Mouse (Mus musculus): ENCODE data around the gene Brd3.
"Not testable (repeated sequence)": the region's sequence is repeated elsewhere in the genome, so short reads cannot be mapped to it uniquely, and the experiment has no call there.

The Brd3 gene

DNA sequence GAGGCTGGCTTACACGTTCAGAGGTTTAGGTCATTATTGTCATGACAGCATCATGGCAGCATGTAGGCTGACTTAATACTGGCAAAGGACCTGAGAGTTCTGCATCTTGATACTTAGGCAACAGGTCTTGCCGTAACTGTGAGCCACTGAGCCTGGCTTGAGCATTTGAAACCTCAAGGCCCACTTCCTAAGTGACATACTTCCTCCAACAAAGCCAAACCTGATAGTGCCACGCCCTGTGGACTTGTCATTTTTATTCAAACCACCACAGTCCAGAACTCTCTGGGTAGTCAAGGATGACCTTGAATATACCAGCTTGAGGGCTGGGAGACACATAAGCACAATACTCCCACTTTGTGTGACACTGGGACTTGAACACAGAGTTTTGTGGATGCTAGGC, 5.4 kb upstream of the Brd3 start:
- no peak for DNase-seq (ENCODE audit: low read depth, low spot score)

DNA sequence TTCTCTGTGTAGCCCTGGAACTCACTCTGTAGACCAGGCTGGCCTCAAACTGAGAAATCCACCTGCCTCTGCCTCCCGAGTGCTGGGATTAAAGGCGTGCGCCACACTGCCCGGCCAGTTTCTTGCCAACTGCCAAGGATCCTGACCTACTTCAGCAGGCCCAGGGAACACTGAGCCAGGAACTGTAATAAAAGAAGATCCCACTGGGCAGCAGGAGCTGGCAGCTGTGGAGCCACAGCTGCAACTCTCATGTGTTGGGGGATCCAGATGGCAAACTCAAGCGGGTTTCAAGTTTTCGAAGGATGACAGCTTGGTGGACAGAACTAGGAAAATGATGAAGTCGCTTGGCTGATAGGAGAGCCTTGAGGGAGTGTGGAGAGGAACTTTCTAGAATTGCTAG, 3.2 kb upstream of the Brd3 start:
- DNase-seq (ENCODE audit: low read depth, low spot score) = no peak

DNA sequence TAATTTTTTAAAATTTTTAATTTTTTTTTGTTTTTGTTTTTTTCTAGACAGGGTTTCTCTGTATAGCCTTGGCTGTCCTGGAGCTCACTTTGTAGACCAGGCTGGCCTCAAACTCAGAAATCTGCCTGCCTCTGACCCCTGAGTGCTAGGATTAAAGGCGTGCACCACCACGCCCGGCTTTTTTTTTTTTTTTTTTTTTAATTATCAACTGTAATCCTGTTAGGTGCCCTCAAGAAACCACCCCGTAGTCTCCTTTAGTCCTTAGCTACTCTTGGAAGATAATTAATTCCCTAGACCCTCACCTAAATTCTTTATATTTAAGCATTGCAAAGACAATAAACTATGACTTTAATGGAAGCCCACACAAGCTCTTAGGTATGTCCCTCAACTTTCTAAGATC, 804 bp downstream of the Brd3 start:
- DNase-seq (ENCODE audit: low read depth, low spot score) = not testable (repeated sequence)

GRCm38 (mm10) chr2:27505539-27505938, 1.9 kb downstream of the Brd3 start:
- DNase-seq (ENCODE audit: low read depth, low spot score) = no peak

DNA sequence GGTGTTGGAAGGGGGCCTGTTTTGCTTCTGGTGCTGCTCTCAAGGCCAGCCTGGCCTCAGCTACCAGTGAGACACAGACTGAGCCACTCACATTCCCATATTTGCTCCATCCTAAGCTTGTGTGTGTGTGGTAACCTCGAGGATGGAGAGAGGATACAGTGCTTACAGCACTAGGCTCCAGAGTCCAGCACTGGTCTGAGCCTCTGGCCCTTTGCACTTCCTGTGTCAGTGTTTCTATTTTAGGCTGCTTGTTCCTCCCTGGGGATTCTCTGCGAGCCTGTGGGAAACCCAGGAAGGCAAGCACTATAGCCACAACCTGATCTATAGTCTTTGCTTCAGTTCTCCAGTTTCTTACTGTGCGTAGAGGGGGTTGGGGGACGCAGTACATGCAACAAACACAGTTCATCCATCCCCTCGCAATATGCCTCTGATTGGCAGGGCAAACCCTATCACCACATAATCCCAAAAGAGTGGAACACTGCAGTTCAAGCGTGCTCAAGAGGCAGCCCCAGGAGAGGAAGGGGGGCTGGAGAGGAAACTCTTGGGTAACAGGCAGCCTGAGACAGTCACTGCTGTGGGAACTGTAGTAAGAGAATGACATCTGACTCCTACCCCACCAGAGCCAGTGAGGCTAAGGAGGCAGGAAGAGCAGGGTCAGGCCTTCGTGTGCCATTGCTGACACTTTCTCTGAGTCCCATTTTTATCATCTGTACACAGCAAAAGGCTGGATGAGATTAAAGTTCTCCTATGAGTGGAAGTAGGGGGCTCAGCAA, 3.2 kb downstream of the Brd3 start:
- no peak for DNase-seq (ENCODE audit: low read depth, low spot score)

GRCm38 (mm10) chr2:27496391-27497028, 11.0 kb downstream of the Brd3 start:
- DNase-seq (ENCODE audit: low read depth, low spot score) = peak; percentile 34

- DNase-seq (ENCODE audit: low read depth, low spot score) = no peak
These were observed 13.5 kb downstream of the Brd3 start for GRCm38 (mm10) chr2:27493971-27494370.

- no peak for DNase-seq (ENCODE audit: low read depth, low spot score)
These were observed 16.5 kb downstream of the Brd3 start for GRCm38 (mm10) chr2:27490939-27491338.

- DNase-seq (ENCODE audit: low read depth, low spot score) = no peak
These were observed 19.1 kb downstream of the Brd3 start for GRCm38 (mm10) chr2:27488362-27488761.

DNA sequence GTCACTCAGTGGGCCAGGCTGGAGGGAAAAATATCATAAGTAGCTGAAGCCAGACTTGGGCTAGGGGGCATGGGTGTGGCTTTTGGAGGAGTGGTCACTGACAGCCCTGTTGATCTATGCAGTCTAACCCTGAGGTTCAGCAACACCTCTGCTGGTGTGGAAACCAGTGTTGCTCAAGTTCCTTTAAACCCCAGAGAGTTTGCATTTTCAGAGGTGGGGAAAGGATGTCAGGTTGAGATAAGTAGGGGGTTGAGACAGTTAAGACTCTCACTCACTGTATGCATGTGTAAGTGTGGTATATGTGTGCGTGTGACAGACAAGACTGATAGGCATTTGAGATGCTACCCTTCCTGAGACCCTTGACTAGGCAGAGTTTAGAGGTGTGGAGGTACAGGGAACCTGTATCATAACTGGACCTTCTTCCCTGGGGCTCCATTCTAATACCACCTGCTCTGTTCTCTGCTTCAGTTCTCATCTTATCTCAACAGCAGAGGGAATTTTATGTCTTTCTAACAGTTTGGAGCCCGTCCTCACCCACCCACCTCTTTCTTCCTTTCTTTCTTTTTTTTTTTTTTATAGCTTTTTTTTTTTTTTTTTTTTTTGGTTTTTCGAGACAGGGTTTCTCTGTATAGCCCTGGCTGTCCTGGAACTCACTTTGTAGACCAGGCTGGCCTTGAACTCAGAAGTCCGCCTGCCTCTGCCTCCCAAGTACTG, 20.0 kb downstream of the Brd3 start:
- DNase-seq (ENCODE audit: low read depth, low spot score) = no peak

- no peak for DNase-seq (ENCODE audit: low read depth, low spot score)
These were observed 20.7 kb downstream of the Brd3 start for GRCm38 (mm10) chr2:27486725-27487124.

DNA sequence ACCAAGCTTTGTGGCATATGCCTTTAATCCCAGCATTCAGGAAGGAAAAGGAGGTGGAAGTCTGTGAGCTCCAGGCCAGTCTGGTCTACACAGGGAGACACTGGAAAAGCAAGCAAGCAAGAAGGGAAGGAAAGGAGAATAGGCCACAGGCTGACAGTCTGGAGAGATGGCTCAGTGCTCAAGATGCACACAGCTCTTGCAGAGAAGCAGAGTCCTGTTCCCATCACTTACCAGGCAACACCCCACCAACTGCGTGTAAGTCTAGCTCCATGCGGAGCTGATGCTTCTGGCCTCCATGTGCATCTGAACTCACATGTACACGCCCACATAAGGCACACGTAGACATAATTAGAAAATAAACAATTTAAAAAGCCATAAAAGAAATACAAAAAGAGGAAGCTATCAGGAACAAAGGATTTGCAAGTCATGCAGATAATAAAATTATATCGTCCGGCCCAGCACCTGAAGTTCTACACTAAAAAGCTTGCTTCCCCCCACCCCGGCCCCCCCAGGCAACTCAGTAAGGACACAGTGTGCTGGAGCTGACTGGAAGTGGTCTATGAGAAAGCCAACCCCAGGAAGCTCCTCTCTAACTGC, 25.1 kb downstream of the Brd3 start:
- DNase-seq (ENCODE audit: low read depth, low spot score) = no peak

DNA sequence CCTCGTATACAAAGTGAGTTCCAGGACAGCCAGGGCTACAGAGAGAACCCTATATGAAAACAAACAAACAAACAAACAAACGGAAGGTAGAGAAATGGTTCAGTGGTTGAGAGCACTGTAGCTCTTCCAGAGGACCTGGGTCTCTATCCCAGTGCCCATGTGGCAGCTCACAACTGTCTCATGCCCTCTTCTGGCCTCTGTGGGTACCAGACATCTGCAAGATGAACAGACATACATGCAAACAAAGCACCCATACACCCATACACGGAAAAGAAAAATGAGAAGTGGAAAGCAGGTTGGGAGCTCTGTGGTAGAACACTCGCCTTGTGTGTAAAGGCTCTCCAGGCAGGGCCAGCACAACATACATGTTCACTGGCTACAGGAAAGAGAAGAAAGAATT, 27.1 kb downstream of the Brd3 start:
- no peak for DNase-seq (ENCODE audit: low read depth, low spot score)

DNA sequence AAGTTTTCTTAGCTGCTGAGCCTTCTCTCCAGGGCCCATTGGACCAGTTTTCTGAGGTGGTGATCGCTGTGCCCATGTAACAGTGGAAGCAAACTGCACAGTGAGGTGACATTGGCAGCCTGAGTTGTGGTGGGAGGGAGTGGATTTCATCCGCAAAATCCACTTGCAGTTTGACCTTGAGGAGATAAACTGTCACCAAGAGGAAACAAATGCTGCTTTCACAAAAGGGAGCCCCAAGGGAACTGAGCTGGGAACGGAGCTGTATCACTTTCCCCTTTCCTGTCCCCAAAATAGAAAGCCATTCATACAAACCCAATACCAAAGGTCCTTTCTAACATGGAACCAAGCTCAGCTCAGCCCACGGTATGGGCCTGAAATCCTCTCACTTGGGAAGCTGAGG, 27.6 kb downstream of the Brd3 start:
- no peak for DNase-seq (ENCODE audit: low read depth, low spot score)

DNA sequence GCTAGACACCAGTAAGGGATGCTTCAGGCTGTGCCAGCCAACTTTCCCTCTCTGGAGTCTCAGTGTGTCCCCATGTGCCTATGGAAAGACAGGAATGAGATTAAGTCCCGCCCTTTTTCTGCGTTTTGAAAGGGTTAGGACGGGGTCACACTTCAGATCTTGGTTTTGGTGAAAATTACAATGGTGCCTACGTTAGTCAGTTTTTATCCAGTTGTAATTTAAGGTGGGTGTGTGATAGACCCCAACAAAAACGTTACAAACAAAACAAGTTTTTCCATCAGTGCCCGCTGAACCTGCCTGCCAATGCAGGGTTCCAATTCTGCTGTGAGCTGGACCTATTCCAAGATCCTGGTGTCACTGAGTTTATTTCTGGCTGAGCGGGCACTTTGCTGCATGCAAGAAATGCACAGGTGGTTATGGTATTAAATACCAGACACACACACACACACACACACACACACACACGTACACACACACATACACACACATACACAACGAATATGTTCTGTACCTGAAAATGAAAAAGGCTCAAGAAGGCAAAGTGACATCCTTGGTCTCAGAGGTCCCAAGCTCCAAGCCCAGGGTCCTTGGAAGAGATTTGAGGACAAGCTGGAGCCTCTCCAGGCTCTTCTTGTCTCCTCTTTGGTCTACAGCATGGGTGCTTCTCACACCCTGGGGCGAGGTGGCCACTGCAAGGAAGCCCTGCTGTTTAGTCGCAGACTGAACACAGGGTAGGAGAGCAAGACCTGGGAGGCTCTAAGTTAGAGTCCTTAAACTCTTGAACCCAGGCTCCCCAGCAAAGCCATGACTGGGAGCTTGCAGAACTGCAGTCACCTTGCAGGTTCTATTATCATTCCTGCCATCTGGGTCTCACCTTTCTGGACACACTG, 30.9 kb downstream of the Brd3 start:
- peak; percentile 6 for DNase-seq (ENCODE audit: low read depth, low spot score)

DNA sequence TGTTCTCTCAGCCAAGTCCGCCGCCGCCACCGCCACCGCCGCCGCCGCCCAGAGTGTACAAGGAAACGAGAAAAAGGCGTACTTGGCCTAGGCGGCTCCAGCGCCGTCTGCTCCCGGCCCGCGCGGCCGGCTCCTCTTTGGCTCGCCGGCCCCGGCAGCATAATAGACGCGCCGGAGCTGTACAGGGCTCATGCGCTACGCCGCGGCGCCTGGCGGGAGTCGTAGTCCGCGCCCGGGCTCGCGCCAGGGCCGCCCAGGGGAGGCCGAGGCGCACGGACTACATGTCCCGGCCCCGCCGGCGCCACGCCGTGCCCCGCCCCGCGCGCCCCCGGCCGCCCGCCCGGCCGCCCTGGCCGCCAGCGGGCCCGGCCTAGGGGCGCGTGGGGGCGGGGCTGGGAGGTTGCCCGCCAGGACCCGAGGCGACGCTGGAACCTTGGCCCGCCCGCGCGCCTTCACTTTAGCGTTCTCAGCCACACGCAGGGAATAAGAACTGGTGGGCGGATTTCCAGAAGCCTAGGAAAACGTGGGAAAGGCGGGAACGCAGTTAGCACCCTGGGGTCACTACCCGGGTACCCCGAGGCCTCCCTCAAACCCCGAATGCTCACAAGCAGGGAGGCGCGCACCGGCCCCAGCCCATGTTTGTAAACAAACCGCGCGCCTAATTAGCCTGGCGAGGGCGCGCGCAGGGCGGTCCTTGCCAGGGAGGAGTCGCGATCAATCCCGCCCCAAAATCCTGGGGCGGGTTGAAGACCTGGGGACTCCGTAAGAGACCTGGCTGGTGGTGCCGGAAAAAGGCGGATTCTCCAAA, 31.8 kb downstream of the Brd3 start:
- peak; percentile 86 for DNase-seq (ENCODE audit: low read depth, low spot score)

DNA sequence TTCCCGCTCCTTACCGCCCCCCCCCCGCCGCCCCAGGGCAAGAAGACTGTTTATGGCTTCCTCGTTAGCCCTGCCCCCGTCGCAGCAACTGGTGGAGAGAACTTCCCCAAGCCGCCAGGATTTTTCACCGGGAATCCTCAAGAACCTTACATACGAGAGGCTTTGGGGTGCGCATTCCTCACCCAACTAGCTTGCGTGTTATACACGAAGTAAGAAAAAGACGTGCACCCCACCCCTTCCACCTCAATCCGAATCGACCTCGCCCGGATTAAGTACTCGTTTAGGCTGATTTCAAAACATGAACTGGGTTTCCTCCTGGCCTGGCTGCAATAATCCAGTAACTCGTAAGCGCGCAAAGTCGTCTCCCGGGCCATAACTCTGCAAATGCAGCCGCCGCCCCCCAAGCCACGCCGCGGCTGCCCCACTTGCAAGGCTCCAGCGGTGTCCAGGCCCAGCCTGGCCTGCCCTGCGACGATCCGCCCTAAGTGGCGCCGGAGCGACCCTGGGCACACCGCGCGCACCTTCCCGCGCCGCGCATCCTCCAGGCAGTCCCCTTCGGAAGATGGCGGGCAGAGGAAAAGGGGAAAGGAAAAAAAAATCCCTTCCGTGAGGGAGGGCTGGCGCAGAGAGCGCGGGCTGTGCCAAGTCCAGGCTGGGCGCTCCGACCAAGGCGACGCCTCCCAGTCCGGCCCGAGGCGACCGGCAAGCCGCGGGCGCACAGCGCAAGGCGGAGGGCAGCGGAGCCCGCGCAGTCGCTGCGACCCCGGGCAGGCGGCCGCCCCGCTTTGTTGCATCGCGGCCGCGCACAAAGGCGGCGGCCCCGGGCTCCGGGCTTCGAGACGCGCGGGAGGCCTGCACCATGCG, 32.6 kb downstream of the Brd3 start:
- peak; percentile 35 for DNase-seq (ENCODE audit: low read depth, low spot score)

DNA sequence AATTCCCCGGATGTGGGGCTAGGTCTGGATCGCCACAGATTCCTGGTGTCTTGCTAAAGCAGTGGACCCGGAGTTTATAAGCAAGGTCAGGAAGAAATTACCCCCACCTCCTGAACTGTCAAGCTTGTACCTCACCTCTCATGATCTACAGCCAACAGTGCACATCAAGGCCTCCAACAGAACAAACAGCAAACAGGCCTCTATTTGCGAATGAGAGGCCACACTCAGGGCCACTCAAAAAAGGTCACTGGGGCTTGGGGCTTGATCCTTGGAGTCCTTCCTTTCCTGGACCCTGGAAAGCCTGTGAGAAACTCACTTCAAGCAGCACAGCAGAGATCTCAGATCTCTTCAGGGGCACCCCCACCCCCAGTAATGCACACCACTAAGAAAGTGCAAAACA, 33.6 kb downstream of the Brd3 start:
- no peak for DNase-seq (ENCODE audit: low read depth, low spot score)

DNA sequence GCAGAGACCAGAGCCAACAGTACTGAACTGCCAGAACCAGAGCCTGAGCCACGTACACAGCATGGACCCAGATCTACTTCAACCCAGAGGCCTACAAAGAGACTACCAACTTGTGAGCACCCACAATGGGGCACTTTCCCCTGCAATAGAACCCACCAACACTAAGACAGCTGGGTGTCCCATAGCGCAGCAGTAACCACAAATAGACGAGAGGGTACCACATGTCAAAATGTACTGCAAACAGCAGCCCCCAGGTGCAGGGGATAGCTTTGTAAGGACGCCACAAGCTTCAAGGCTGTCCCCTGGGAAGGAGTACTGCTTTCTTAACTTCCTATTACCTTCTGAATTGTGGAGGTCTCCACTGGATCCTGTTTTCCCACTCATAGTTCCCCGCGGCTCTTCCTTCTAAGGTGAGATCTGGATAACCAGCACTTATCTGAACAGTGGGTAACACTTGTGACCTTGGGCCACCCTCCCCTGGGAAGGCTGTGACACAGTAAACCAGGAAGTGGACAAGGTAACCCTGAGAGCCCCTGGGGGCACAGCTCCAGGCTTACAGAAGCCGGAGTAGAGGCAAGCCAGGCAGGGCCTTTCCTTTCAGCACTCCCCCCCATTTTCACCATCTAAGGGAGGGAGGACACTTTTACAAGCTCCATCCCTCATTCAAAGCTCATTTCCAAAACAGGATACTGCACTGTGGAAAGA, 34.2 kb downstream of the Brd3 start:
- DNase-seq (ENCODE audit: low read depth, low spot score) = no peak

Data from retina, postnatal 7 days (tissue).